Mouse (Mus musculus) skeletal muscle tissue, adult 2 months (tissue): ENCODE measurements around the gene Ahr.
A peak's percentile ranks its signal among the peaks of the same experiment; 100 is the strongest.

ENCODE experiments used
- DNase-seq: peaks from one replicate; pipeline ENCODE4 v3.0.0-alpha.2; 2012; ENCODE audit warnings: low read depth, low spot score

Gene Ahr

GRCm38 (mm10) chr12:35503586-35503985 is 31.3 kb downstream of the Ahr start:
- no peak for DNase-seq

DNA sequence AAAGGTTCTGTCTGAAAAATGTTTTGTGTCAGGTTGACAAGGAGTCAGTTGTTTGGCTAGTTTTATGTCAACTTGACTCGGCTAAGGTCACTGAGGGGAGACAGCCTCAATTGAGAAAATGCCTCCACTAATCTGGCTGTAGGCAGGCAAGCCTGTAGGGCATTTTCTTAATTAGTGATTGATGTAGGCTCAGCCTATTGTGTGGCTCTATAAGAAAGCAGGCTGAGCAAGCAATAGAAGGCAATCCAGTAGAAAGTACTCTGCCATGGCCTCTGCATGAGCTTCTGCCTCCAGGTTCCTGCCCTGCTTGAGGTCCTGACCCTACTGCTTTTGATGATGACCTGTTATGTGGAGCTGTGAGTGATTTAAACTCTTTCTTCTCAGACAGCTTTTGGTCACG is 33.4 kb downstream of the Ahr start:
- DNase-seq = no peak

DNA sequence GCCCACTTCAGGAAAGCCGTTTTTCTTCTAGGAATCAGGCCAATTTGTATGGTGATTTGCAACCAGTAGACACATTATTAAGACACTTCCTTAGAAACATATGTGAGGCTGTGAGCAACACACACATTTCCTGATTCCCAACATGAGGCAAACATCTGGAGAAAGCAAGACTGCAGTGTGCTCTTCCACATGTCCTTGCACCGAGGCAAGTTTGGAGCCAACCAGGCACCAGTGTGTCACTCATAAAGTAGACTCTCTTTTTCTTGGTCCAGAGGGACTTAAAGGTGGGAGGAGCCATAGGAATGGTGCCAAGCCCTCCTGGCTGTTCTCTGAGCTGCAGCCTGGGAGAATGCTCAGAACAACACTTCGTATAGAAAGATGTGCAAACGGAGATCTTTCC is 39.6 kb downstream of the Ahr start:
- DNase-seq = no peak

- DNase-seq = no peak
These were observed 54.1 kb downstream of the Ahr start for GRCm38 (mm10) chr12:35480764-35481163.

DNA sequence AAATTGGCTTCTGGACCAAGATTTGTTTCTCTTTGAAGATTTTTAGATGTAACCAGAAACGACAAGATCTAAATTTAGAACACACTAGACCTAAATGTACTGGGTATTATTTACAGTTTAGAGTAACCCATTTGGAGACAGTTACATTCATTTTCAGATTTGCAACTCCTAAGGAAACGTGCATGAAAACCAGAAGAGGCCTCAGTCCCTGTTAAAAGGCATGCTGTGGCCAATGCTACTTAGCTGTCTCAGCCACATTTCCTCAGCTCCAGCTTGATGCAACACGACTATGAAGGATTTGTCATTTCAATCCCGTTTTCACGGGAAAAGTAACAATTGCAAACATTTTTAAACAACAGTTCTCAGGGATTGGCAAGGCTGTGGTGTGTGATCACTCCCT is 55.9 kb downstream of the Ahr start:
- no peak for DNase-seq

GRCm38 (mm10) chr12:35463457-35463856 is 71.4 kb downstream of the Ahr start:
- peak; percentile 13 for DNase-seq

DNA sequence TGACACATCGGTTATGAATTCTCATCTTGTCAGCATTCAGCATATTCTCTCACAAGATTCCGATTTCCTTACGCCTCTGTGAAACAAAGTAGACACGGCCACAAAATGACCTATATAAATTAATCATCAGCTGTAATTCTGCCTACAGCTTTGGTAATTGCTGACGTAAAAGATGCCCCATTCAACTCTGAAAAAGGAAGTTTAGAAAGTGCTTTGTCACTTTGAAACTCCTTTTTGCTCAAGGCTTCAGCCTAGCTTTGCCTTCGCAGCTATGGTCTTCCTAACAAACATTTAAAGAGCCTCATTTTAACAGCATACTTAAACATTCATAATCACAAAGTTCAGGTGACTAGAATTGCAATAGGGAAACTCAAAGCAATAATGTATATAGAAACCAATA is 72.2 kb downstream of the Ahr start:
- DNase-seq = no peak

DNA sequence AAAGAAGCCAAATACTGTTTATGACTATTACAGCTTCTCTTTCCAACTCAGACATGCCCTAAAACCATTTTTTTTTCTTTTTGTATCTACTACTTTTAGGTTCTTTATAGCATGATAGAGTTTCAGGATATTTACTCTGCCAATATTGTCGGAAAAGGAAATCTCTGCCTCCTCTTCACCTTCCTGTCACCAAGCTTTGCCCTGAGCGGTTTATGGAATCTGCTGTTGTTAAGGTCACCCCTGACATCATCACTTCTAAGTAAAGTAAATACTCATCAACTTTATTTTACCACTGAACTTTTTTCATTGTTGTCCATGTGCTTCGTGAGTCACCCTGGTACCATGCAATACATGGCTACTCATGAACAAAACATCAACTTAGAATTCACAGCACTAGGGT is 75.2 kb downstream of the Ahr start:
- no peak for DNase-seq
